Mouse (Mus musculus) G1E-ER4 (cell line): ENCODE data around the gene Copg2. TPM values are rescaled to one million over a fixed set of nuclear protein-coding genes. Genes with fewer than 3 reads are reported as not detected.

ENCODE experiments used
- GATA1 ChIP-seq: IDR thresholded peaks from one replicate; pipeline ENCODE4 v1.8.0; 2012; ENCODE audit warnings: low read length, inconsistent platforms
- polyA plus RNA-seq: library from polyadenylated mRNA; stranded (reverse); fragments of >175 nt; gene quantifications from 2 replicates; pipeline ENCODE4 v1.2.3, GENCODE M21; 2012

The Copg2 gene
- polyA plus RNA-seq, 1 experiment, result 20.5 TPM

DNA sequence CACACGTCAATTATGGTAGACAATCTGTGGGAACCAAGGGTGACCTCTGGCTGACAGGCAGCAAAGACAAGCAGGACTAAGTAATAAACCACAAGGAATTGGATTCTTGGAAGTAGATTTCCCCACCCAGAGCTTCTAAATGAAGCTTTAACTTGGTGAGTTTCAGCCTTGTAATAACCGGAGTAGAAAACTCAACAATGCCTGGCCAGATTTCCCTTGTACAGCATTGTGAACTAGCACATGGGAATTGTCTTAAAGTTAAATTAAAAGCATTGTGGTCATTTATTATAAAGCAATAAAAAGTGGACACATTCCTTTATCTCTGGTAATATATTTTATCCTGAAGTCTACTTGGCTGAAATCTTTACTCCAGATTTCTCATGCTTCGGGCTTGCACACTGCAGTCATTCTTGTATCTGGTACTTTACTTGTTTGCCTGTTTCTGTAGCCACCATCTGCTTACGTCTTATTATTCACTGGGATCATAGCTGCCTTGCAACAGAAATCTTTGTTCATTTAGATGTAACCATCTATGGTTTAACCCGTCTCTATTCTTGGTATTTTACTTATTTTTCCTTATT is 181.6 kb downstream of the Copg2 start:
- no peak for TF ChIP-seq GATA1

- no peak for TF ChIP-seq GATA1
Observed at GRCm38 (mm10) chr6:30713896-30714295, 182.7 kb downstream of the Copg2 start.

- peak; percentile 63 for TF ChIP-seq GATA1
Observed at GRCm38 (mm10) chr6:30713455-30713854, 183.1 kb downstream of the Copg2 start.

DNA sequence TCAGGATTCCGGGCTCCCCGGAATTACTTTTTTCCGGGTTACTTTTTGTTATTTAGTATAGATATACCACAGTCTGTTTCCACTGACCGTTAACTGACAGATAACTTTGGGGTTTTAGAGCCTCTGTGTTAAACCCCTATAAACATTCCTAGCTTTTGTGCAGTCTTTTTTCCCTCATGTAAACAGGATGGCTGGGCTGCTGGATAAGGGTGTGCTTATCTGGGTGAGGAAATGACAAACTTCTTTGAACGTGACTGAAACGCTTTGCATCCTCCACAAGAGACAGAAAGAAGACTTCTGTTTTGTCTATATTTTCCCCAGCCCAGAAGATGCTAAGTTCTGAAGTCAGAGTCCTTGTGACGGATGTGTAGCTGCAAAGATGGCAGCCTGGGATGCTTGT is 184.1 kb downstream of the Copg2 start:
- peak; percentile 84 for TF ChIP-seq GATA1

- TF ChIP-seq GATA1, result peak; percentile 56
Observed at GRCm38 (mm10) chr6:30711365-30711763, 185.2 kb downstream of the Copg2 start.

- TF ChIP-seq GATA1, result no peak
Observed at GRCm38 (mm10) chr6:30710371-30711364, 185.9 kb downstream of the Copg2 start.

GRCm38 (mm10) chr6:30709115-30709514 is 187.5 kb downstream of the Copg2 start:
- no peak for TF ChIP-seq GATA1

- TF ChIP-seq GATA1, result no peak
Observed at GRCm38 (mm10) chr6:30703977-30704602, 192.5 kb downstream of the Copg2 start.

DNA sequence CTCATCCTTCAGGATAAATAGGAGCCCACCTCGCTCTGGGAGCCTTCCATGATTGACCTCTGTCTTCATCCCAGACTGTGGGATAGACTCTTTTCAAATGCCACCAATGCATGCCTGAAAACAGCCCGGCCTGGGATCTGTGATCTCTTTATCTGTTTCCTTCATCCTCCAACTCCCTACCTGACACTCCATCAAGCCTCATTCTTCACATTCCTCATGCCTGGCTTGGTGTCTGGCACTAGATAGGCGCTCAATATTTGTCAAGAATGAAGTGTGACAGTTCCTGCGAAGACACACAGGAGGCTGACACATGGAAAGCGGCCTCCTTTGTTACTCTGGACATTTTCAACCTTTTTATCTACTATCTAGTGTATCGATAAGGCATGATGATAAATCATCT is 193.1 kb downstream of the Copg2 start:
- TF ChIP-seq GATA1, result no peak

DNA sequence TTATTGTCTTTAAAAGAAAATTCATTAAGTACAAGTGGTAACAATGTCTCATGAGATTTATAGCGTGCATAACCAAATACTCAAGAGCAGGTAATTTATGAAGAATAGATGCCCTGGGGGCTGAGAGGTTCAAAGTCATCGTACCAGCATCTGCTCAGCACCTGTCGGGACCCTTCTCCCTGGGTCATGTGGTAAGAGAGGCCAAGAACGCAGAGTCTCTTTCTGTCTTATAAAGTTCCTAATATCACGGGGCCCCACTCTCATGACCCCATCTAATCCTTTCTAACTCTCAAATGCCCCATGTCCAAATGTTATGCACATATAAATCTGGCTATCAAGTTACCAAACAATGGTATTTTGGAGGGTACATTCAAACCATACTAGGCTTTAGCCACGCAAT is 193.7 kb downstream of the Copg2 start:
- TF ChIP-seq GATA1, result no peak

DNA sequence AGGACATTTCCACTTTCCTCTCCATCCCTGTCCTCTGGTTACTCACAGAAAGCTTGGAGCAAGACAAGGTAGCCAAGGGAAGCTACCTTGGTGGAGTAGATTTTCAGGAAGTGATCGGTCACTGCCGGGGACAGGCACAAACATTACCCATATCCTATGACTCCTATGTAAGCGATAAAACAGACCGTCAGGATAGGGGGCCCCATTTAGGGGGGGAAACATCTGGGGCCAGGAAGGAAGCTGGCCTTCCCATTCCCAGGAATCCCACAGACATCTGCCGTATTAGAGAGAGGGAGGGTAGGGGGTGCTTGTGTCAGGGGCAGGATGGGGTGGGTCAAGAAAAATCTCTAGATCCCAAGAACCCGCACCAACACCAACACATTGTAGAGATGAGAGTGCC is 196.4 kb downstream of the Copg2 start:
- TF ChIP-seq GATA1, result no peak

- TF ChIP-seq GATA1, result no peak
Observed at GRCm38 (mm10) chr6:30698036-30698435, 198.6 kb downstream of the Copg2 start.

Other genes starting within 250 kb of the Copg2 start
- gene Cep41, start 203.0 kb downstream of the Copg2 start, polyA plus RNA-seq, result 58.7 and 84.8 TPM in 2 replicates
- 1.1 and 1.4 TPM in 2 replicates for gene Mest, start 173.2 kb downstream of the Copg2 start, polyA plus RNA-seq
- not detected in 2 replicates for gene Tsga13, start 18.8 kb upstream of the Copg2 start, polyA plus RNA-seq
- not detected in 2 replicates for gene Klf14, start 62.3 kb upstream of the Copg2 start, polyA plus RNA-seq